Mouse (Mus musculus) urinary bladder, postnatal 10 days (tissue): Measurements from ENCODE around the gene Thop1.
A peak's percentile ranks its signal among the peaks of the same experiment; 100 is the strongest.
"Not testable (repeated sequence)": the region's sequence is repeated elsewhere in the genome, so short reads cannot be mapped to it uniquely, and the experiment has no call there.

Experiments
- DNase-seq: peaks from one replicate; pipeline ENCODE4 v3.0.0; 2022; ENCODE audit warnings: low spot score

Thop1 gene

GRCm38 (mm10) chr10:81057406-81058130 is 12.3 kb upstream of the Thop1 start:
- no peak for DNase-seq

- DNase-seq, result no peak
Measured at GRCm38 (mm10) chr10:81058896-81059295, 10.9 kb upstream of the Thop1 start.

- DNase-seq, result peak; percentile 99
Measured at GRCm38 (mm10) chr10:81059603-81060543, 10.0 kb upstream of the Thop1 start, which contains the start of gene Sgta. Gene Sgta (minus strand): TSS chr10:81060181.

- DNase-seq, result no peak
Measured at GRCm38 (mm10) chr10:81062710-81063109, 7.1 kb upstream of the Thop1 start.

- DNase-seq, result not testable (repeated sequence)
Measured at GRCm38 (mm10) chr10:81064519-81064918, 5.3 kb upstream of the Thop1 start.

- DNase-seq, result no peak
Measured at GRCm38 (mm10) chr10:81068706-81069105, 1.1 kb upstream of the Thop1 start.

GRCm38 (mm10) chr10:81072290-81072689 is 2.5 kb downstream of the Thop1 start:
- no peak for DNase-seq

- no peak for DNase-seq
Measured at GRCm38 (mm10) chr10:81073464-81073863, 3.6 kb downstream of the Thop1 start.

GRCm38 (mm10) chr10:81075734-81076133 is 5.9 kb downstream of the Thop1 start:
- no peak for DNase-seq

GRCm38 (mm10) chr10:81076356-81076755 is 6.5 kb downstream of the Thop1 start:
- DNase-seq, result no peak

GRCm38 (mm10) chr10:81077916-81078315 is 8.1 kb downstream of the Thop1 start:
- no peak for DNase-seq

- DNase-seq, result no peak
Measured at GRCm38 (mm10) chr10:81080008-81080655, 10.3 kb downstream of the Thop1 start.

GRCm38 (mm10) chr10:81082168-81082960 is 12.5 kb downstream of the Thop1 start:
- DNase-seq, result no peak

GRCm38 (mm10) chr10:81087021-81087420 is 17.2 kb downstream of the Thop1 start:
- DNase-seq, result no peak

GRCm38 (mm10) chr10:81089216-81089615 is 19.4 kb downstream of the Thop1 start:
- DNase-seq, result no peak

GRCm38 (mm10) chr10:81090621-81091020 is 20.8 kb downstream of the Thop1 start:
- DNase-seq, result no peak

GRCm38 (mm10) chr10:81092465-81093250 is 22.8 kb downstream of the Thop1 start:
- DNase-seq, result no peak

GRCm38 (mm10) chr10:81094931-81095678 is 25.3 kb downstream of the Thop1 start:
- DNase-seq, result no peak

- DNase-seq, result peak; percentile 94
Measured at GRCm38 (mm10) chr10:81105565-81106112, 35.8 kb downstream of the Thop1 start, which contains the start of gene Map2k2. Gene Map2k2 (plus strand): TSS chr10:81105915.
